Mouse (Mus musculus): ENCODE measurements around the gene 4931428F04Rik. TPM values are rescaled to one million over a fixed set of nuclear protein-coding genes. Genes with fewer than 3 reads are reported as not detected.

The 4931428F04Rik gene
- polyA plus RNA-seq, 2 experiments: 9.9 to 30.1 TPM

GRCm38 (mm10) chr8:105283074-105283473, 6.6 kb downstream of the 4931428F04Rik start:
- WGBS: 23% methylated on average over 23 of the region's 23 CpGs
- H3K27ac ChIP-seq (replicated peaks; ENCODE audit: low read depth, low read length): no peak overlapping the region
- TF ChIP-seq POLR2A (IDR thresholded peaks at IDR 0.05; ENCODE audit: borderline replicate concordance, extremely low read depth, insufficient read depth, insufficient read length): no peak
- no peak overlapping the region for H3K9ac ChIP-seq (ENCODE audit: low read depth, low read length, severe bottlenecking)
- DNase-seq (ENCODE audit: low spot score) (no peak), ATAC-seq (ENCODE audit: low FRiP score, low read depth) (peak; percentile 24; the same call in 1 of the 2 replicates)
- peaks cover 15% of the 10 kb centered on the region for H3K36me3 ChIP-seq (ENCODE audit: control insufficient read depth, insufficient read depth, low read length)
- no peak overlapping the region for H3K4me3 ChIP-seq (replicated peaks; ENCODE audit: low read length)
- peaks cover 20% of the 10 kb centered on the region for H3K27me3 ChIP-seq (ENCODE audit: control insufficient read depth, insufficient read depth, low read length)
- H3K9me3 ChIP-seq (ENCODE audit: control insufficient read depth, low read length): no peaks in the 10 kb centered on the region
- peaks cover 7% of the 10 kb centered on the region; the same call in 1 of the 2 replicates for H3K4me1 ChIP-seq (ENCODE audit: control insufficient read depth, insufficient read depth, low read length)
- H3K4me2 ChIP-seq (replicated peaks; ENCODE audit: low read depth, low read length, severe bottlenecking): no peak overlapping the region

- Histone ChIP-seq H3K27me3 (ENCODE audit: control insufficient read depth, insufficient read depth, low read length) (peaks cover 29% of the 10 kb centered on the region), H3K4me1 (ENCODE audit: control insufficient read depth, insufficient read depth, low read length) (peaks cover 7% of the 10 kb centered on the region; the same call in 1 of the 2 replicates), H3K4me2 (replicated peaks; ENCODE audit: low read depth, low read length, severe bottlenecking) (no peak overlapping the region), H3K4me3 (replicated peaks; ENCODE audit: low read length) (no peak overlapping the region), H3K27ac (replicated peaks; ENCODE audit: low read depth, low read length) (no peak overlapping the region), H3K9me3 (ENCODE audit: control insufficient read depth, low read length) (no peaks in the 10 kb centered on the region), H3K36me3 (ENCODE audit: control insufficient read depth, insufficient read depth, low read length) (peaks cover 15% of the 10 kb centered on the region), H3K9ac (ENCODE audit: low read depth, low read length, severe bottlenecking) (no peak overlapping the region)
- TF ChIP-seq POLR2A (IDR thresholded peaks at IDR 0.05; ENCODE audit: borderline replicate concordance, extremely low read depth, insufficient read depth, insufficient read length): no peak
- no peak for ATAC-seq (ENCODE audit: low FRiP score, low read depth)
- 90% methylated on average over 4 of the region's 4 CpGs for WGBS
- DNase-seq (ENCODE audit: low spot score): no peak
Measured at GRCm38 (mm10) chr8:105282239-105282638, 7.4 kb downstream of the 4931428F04Rik start.

- H3K36me3 ChIP-seq (ENCODE audit: control insufficient read depth, insufficient read depth, low read length): peaks cover 15% of the 10 kb centered on the region
- H3K9ac ChIP-seq (ENCODE audit: low read depth, low read length, severe bottlenecking): no peak overlapping the region
- H3K9me3 ChIP-seq (ENCODE audit: control insufficient read depth, low read length): no peaks in the 10 kb centered on the region
- DNase-seq (ENCODE audit: low spot score) (no peak), ATAC-seq (ENCODE audit: low FRiP score, low read depth) (no peak)
- H3K27ac ChIP-seq (replicated peaks; ENCODE audit: low read depth, low read length): no peak overlapping the region
- no peak overlapping the region for H3K4me3 ChIP-seq (replicated peaks; ENCODE audit: low read length)
- TF ChIP-seq POLR2A (IDR thresholded peaks at IDR 0.05; ENCODE audit: borderline replicate concordance, extremely low read depth, insufficient read depth, insufficient read length): no peak
- peaks cover 29% of the 10 kb centered on the region for H3K27me3 ChIP-seq (ENCODE audit: control insufficient read depth, insufficient read depth, low read length)
- WGBS: 80% methylated on average over 12 of the region's 12 CpGs
- H3K4me2 ChIP-seq (replicated peaks; ENCODE audit: low read depth, low read length, severe bottlenecking): no peak overlapping the region
- peaks cover 7% of the 10 kb centered on the region; the same call in 1 of the 2 replicates for H3K4me1 ChIP-seq (ENCODE audit: control insufficient read depth, insufficient read depth, low read length)
Measured at GRCm38 (mm10) chr8:105281821-105282220, 7.8 kb downstream of the 4931428F04Rik start.

GRCm38 (mm10) chr8:105280567-105280966, 9.1 kb downstream of the 4931428F04Rik start:
- 73% methylated on average over 3 of the region's 3 CpGs for WGBS
- Histone ChIP-seq H3K27me3 (ENCODE audit: control insufficient read depth, insufficient read depth, low read length) (peaks cover 31% of the 10 kb centered on the region), H3K4me3 (replicated peaks; ENCODE audit: low read length) (no peak overlapping the region), H3K9ac (ENCODE audit: low read depth, low read length, severe bottlenecking) (no peak overlapping the region), H3K4me1 (ENCODE audit: control insufficient read depth, insufficient read depth, low read length) (peaks cover 11% of the 10 kb centered on the region; the same call in 1 of the 2 replicates), H3K9me3 (ENCODE audit: control insufficient read depth, low read length) (no peaks in the 10 kb centered on the region), H3K4me2 (replicated peaks; ENCODE audit: low read depth, low read length, severe bottlenecking) (no peak overlapping the region), H3K36me3 (ENCODE audit: control insufficient read depth, insufficient read depth, low read length) (peaks cover 15% of the 10 kb centered on the region), H3K27ac (replicated peaks; ENCODE audit: low read depth, low read length) (no peak overlapping the region)
- DNase-seq (ENCODE audit: low spot score): no peak
- TF ChIP-seq POLR2A (IDR thresholded peaks at IDR 0.05; ENCODE audit: borderline replicate concordance, extremely low read depth, insufficient read depth, insufficient read length): no peak
- no peak for ATAC-seq (ENCODE audit: low FRiP score, low read depth)

GRCm38 (mm10) chr8:105278911-105279334, 10.7 kb downstream of the 4931428F04Rik start:
- DNase-seq (ENCODE audit: low spot score): peak; percentile 50
- H3K4me2 ChIP-seq (replicated peaks; ENCODE audit: low read depth, low read length, severe bottlenecking): peak overlapping the region; percentile 42
- 2% methylated on average over 26 of the region's 28 CpGs for WGBS
- H3K9ac ChIP-seq (ENCODE audit: low read depth, low read length, severe bottlenecking): no peak overlapping the region
- no peak for ATAC-seq (ENCODE audit: low FRiP score, low read depth)
- H3K9me3 ChIP-seq (ENCODE audit: control insufficient read depth, low read length): no peaks in the 10 kb centered on the region
- H3K27me3 ChIP-seq (ENCODE audit: control insufficient read depth, insufficient read depth, low read length): peaks cover 47% of the 10 kb centered on the region
- no peak overlapping the region for H3K27ac ChIP-seq (replicated peaks; ENCODE audit: low read depth, low read length)
- peaks cover 9% of the 10 kb centered on the region for H3K36me3 ChIP-seq (ENCODE audit: control insufficient read depth, insufficient read depth, low read length)
- peaks cover 11% of the 10 kb centered on the region; the same call in 1 of the 2 replicates for H3K4me1 ChIP-seq (ENCODE audit: control insufficient read depth, insufficient read depth, low read length)
- no peak for TF ChIP-seq POLR2A (IDR thresholded peaks at IDR 0.05; ENCODE audit: borderline replicate concordance, extremely low read depth, insufficient read depth, insufficient read length)
- peak overlapping the region; percentile 24 for H3K4me3 ChIP-seq (replicated peaks; ENCODE audit: low read length)

Data from limb, embryonic 14.5 days (tissue).